Mouse (Mus musculus) cortical plate, adult 2 months (tissue): ENCODE results near the gene Fgd3. TPM values are rescaled to one million over a fixed set of nuclear protein-coding genes. Genes with fewer than 3 reads are reported as not detected.

Experiments
- H3K27ac ChIP-seq: fragments of 200-500 bp; 2 replicates; pipeline ENCODE4 v1.5.1; 2012; ENCODE audit warnings: low read length, control low read depth, inconsistent platforms; ENCODE audit not compliant: insufficient read depth
- H3K4me1 ChIP-seq: fragments of 200-500 bp; 2 replicates; pipeline ENCODE4 v1.6.1; 2011; ENCODE audit warnings: low read length; ENCODE audit not compliant: control insufficient read depth, insufficient read depth
- H3K4me3 ChIP-seq: fragments of 200-500 bp; 2 replicates; pipeline ENCODE4 v1.5.1; 2011; ENCODE audit warnings: mild to moderate bottlenecking, low read length, control low read depth; ENCODE audit not compliant: insufficient read depth
- CTCF ChIP-seq: fragments of 200-500 bp; IDR thresholded peaks from 2 replicates; pipeline ENCODE4 v1.5.1; 2011; ENCODE audit warnings: mild to moderate bottlenecking, control low read depth, low read length; ENCODE audit not compliant: insufficient read depth; ENCODE audit errors: extremely low read depth
- POLR2A ChIP-seq: fragments of 200-500 bp; IDR thresholded peaks from 2 replicates; pipeline ENCODE4 v1.6.1; 2011; ENCODE audit warnings: mild to moderate bottlenecking, low read length, control low read depth; ENCODE audit not compliant: insufficient read depth; ENCODE audit errors: extremely low read depth
- polyA plus RNA-seq: library from polyadenylated mRNA; depleted of rRNA; stranded (reverse); fragments of >200 nt; gene quantifications from 2 replicates; pipeline ENCODE4 v1.2.3, GENCODE M21; 2012; rRNA removed

Fgd3 gene
- 5.8 and 6.2 TPM in 2 replicates for polyA plus RNA-seq

DNA sequence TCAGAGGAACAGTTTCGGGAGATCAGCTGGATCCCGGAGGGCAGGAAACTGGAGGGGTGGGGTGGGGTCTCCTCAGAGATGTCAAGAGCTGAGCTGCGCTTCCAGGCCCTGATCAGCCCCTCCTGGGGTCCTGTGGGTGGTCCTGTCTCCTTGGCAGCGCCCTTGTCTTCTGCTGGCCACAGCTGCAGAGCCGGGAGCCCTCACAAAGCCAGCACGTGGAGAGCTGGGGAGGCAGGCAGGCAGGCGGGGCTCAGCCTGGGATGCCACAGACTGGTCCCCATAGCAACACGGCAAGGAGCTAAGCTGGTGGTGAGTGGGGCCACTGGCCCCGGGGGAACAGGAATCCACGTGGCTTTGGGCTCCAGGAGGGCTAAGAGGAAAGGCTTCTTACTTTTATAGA is at the start of gene Fgd3:
Gene Fgd3, minus strand, starts transcription at position 272 of the 400 bp plus-strand sequence.
- H3K4me1 ChIP-seq = peaks cover 13% of the 10 kb centered on the region
- no peak within 1 kb of the TSS for H3K27ac ChIP-seq
- peak within 1 kb of the TSS; percentile 36 for H3K4me3 ChIP-seq
- TF ChIP-seq CTCF (no peak), POLR2A (no peak)

GRCm38 (mm10) chr13:49369404-49369803 is 49.3 kb upstream of the Fgd3 start:
- TF ChIP-seq POLR2A (no peak), CTCF (no peak)
- H3K4me1 ChIP-seq = peaks cover 17% of the 10 kb centered on the region
- H3K4me3 ChIP-seq = no peak overlapping the region
- H3K27ac ChIP-seq = no peak overlapping the region

DNA sequence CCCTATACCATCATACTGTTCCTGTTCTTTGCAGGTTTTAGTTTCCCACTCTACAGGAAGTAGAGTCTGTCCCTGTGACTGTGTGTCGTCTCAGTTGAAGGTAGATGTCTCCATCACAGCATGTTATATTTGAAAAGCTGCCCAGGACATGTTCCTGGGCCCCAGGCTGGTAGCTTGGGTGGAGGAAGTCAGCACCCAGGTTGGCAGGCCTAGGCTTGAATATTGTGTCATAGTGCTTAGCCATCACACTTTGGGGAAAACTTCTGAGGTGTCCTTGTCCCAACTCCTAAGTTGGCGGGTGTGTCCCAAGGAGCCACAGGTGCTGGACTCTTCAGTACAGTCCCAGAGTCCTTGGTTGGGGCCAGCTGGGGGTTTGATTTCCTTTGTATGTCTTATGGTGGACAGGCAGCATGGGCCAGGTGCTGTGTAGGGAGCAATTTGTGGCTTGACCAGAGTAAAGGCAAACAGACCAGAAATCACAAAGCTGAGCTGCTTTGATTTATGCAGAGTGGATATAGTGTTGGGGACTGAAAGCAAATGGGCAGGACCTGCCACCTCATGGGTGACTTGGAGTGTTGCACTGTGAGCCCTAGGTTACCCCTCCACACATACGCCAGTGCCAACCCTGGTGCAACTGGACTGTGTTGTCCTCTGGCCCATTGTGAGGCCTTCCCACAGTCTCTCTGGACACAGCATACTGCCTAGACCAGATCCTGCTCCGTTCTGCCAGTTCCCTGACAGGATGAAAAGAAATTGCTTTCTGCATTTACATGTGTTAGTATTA is 47.7 kb upstream of the Fgd3 start:
- H3K4me3 ChIP-seq = no peak overlapping the region
- no peak overlapping the region for H3K27ac ChIP-seq
- peaks cover 18% of the 10 kb centered on the region for H3K4me1 ChIP-seq
- TF ChIP-seq CTCF = no peak
- TF ChIP-seq POLR2A = no peak

DNA sequence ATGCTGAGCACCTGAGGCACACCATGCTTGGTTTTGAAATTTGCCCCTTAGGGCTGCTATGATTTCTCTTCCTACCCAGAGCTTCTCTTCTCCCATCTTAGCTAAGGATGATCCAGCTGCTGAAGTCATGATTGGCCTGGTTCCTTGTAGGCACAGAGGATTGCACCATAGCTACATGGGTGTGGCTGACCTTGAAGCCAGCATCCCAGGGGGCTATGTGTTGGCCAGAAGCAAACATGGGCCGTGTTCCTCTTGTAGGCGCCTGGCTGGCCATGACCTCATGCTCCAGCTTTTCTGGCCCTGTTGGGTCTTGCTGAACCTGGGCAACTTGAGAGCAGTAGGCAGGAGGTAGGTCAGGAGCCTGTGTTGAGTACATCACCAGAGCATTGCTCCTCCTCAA is 44.6 kb upstream of the Fgd3 start:
- Histone ChIP-seq H3K4me3 (no peak overlapping the region), H3K27ac (no peak overlapping the region), H3K4me1 (peaks cover 4% of the 10 kb centered on the region; the same call in 1 of the 2 replicates)
- TF ChIP-seq POLR2A (no peak), CTCF (no peak)

DNA sequence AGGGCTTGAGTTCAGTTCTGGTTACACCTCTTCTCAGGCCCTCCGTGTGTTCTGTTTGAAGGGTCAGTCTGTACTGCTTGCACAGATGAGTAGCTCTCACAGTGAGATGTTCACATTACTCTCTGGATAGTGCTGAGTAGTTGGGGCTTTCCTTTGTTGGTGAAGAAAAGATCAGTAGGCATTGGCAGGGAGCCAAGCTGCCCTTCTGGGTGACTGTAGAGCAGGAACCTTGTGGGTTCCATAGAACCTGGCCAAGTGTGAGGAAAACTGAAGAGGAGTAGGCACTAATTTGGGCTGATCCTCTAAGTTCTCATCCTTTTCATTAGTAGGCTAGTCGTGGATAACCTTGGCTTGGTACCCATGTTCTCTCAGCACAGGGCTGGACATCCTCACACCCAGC is 42.7 kb upstream of the Fgd3 start:
- H3K27ac ChIP-seq = no peak overlapping the region
- TF ChIP-seq CTCF (no peak), POLR2A (no peak)

DNA sequence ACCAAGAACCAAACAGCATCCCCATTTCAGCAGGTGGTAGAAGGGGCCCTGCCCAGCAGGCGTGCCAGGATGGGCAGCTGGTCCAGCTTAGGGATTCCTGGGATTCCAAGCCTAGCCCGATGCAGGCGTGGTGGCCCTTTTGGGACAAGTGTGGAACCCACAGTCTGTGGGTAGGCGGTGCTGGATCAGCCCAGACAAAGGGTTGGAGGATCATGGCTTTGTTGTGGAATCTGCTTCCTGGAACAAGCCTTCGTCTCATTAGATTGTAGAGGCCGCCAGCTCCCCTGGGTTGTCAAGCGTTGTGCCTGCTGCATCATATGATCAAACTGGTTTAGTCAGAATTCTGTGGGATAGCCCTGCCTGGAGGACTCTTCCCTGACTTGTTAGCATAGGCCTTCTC is 42.3 kb upstream of the Fgd3 start:
- H3K4me1 ChIP-seq = peaks cover 2% of the 10 kb centered on the region; the same call in 1 of the 2 replicates
- TF ChIP-seq POLR2A (no peak), CTCF (no peak)
- H3K4me3 ChIP-seq = no peak overlapping the region
- H3K27ac ChIP-seq = no peak overlapping the region

More for the DNA sequence above, 42.7 kb upstream of the Fgd3 start:
- Histone ChIP-seq H3K4me3 (no peak overlapping the region), H3K4me1 (peaks cover 2% of the 10 kb centered on the region; the same call in 1 of the 2 replicates)

DNA sequence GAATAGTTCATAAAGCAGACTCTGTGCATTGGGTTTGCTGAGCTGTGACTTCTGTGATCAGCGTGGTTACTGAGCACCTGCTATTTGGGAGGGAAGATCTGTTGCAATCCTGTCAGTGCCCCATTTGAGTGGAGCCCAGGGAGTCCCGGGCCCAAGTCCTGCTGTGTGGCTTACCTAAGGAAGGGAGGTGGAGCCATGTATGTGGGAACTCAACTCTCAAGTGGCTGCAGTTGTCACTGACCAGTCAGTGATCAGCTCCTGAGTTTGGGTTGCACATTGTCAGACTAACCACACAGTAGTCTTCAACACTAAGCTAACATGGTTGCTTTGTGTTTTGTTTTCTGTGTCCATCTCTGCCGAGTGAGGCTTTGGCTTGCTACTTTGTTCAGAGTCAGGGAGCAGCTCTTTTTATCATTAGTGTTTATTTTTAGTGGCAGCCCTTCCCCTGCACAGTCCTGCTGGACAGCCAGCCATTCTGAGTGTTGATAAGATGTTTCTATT is 40.8 kb upstream of the Fgd3 start:
- H3K4me3 ChIP-seq = no peak overlapping the region
- H3K27ac ChIP-seq = no peak overlapping the region
- TF ChIP-seq CTCF (no peak), POLR2A (no peak)
- peaks cover 2% of the 10 kb centered on the region; the same call in 1 of the 2 replicates for H3K4me1 ChIP-seq

GRCm38 (mm10) chr13:49358184-49358583 is 38.1 kb upstream of the Fgd3 start:
- no peak overlapping the region for H3K4me3 ChIP-seq
- H3K27ac ChIP-seq = no peak overlapping the region
- TF ChIP-seq POLR2A = no peak
- TF ChIP-seq CTCF = no peak
- peaks cover 7% of the 10 kb centered on the region for H3K4me1 ChIP-seq

DNA sequence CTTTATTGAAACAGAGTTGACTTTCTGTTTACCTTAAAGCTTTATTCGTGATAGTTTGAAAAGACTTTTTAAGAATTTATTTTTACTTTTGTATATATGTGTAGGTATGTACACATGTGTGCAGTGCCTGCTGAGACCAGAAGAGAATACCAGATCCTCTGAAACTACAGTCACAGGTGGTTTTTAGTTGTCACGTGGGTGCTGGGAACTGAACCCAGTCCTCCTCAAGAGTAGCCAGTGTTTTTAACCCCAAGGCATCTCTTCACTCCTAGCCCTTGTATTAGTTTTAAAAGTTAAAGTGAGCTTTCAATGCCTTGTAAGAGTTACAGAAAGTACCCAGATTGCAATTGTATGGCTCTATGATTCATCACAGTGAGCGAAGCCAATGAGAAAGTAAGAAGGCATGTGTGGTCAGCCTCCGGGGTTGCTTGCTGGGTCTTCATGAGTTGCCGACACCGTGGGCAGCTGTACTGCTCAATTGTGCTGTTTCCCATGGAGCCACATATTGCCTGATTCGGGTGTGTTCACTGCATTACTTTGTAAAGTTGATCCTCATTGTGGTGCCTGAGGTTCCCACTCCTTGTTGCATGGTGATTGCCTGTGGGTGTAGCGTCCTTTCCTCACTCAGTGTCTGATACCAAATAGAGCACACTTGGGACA is 37.4 kb upstream of the Fgd3 start:
- Histone ChIP-seq H3K4me1 (peaks cover 8% of the 10 kb centered on the region), H3K27ac (no peak overlapping the region), H3K4me3 (no peak overlapping the region)
- TF ChIP-seq CTCF (no peak), POLR2A (no peak)
